Mouse (Mus musculus): ENCODE measurements around the gene Fcrlb. TPM values are rescaled to one million over a fixed set of nuclear protein-coding genes. Genes with fewer than 3 reads are reported as not detected.
A peak's percentile ranks its signal among the peaks of the same experiment; 100 is the strongest.

Gene Fcrlb
- total RNA-seq, 2 experiments from 2014 or later, result 0.97 to 0.98 TPM

GRCm38 (mm10) chr1:170903485-170903884, 9.3 kb downstream of the Fcrlb start:
- intact Hi-C loops (cut with DNase I), result no loop called here
- no peak for TF ChIP-seq CTCF (IDR thresholded peaks at IDR 0.05)
- H3K4me3 ChIP-seq, result no peak overlapping the region
- no peak for DNase-seq (ENCODE audit: extremely low spot score in 1 of 2, low spot score in 2 of 2)
- no peak overlapping the region for H3K27ac ChIP-seq

GRCm38 (mm10) chr1:170901536-170902238, 11.1 kb downstream of the Fcrlb start:
- intact Hi-C loops (cut with DNase I), result loop anchor here (1.0 kb wide), 2 partner anchors 91 to 95 kb away; no protein-coding TSS in a partner anchor
- TF ChIP-seq CTCF (IDR thresholded peaks at IDR 0.05), result peak; percentile 84
- peak; percentile 82 to 90 for DNase-seq (ENCODE audit: extremely low spot score in 1 of 2, low spot score in 2 of 2)
- no peak overlapping the region for H3K27ac ChIP-seq
- H3K4me3 ChIP-seq, result no peak overlapping the region

- H3K4me3 ChIP-seq, result no peak overlapping the region
- peak; percentile 70 for TF ChIP-seq CTCF (IDR thresholded peaks at IDR 0.05)
- intact Hi-C loops (cut with DNase I), result loop anchor here (1.0 kb wide), 1 partner anchor 91 kb away; no protein-coding TSS in a partner anchor
- peak; percentile 44 to 47 for DNase-seq (ENCODE audit: extremely low spot score in 1 of 2, low spot score in 2 of 2)
- no peak overlapping the region for H3K27ac ChIP-seq
These were observed 11.8 kb downstream of the Fcrlb start for GRCm38 (mm10) chr1:170900799-170901467.

- no peak overlapping the region for H3K27ac ChIP-seq
- no peak for TF ChIP-seq CTCF (IDR thresholded peaks at IDR 0.05)
- no peak for DNase-seq (ENCODE audit: extremely low spot score in 1 of 2, low spot score in 2 of 2)
- intact Hi-C loops (cut with DNase I), result loop anchor here (5.0 kb wide), 1 partner anchor 204 kb away; no protein-coding TSS in a partner anchor
- H3K4me3 ChIP-seq, result no peak overlapping the region
These were observed 14.2 kb downstream of the Fcrlb start for GRCm38 (mm10) chr1:170898413-170899075.

- TF ChIP-seq CTCF (IDR thresholded peaks at IDR 0.05), result no peak
- intact Hi-C loops (cut with DNase I), result loop anchor here (5.0 kb wide), 1 partner anchor 206 kb away; no protein-coding TSS in a partner anchor
These were observed 16.0 kb downstream of the Fcrlb start for GRCm38 (mm10) chr1:170896651-170897281.

GRCm38 (mm10) chr1:170894603-170895602, 17.8 kb downstream of the Fcrlb start:
- no peak for DNase-seq (ENCODE audit: extremely low spot score in 1 of 2, low spot score in 2 of 2)
- peak; percentile 82 for TF ChIP-seq CTCF (IDR thresholded peaks at IDR 0.05)
- Histone ChIP-seq H3K4me3 (no peak overlapping the region), H3K27ac (no peak overlapping the region)
- intact Hi-C loops (cut with DNase I), result loop anchor here (5.0 kb wide), 1 partner anchor 207 kb away; no protein-coding TSS in a partner anchor

More at GRCm38 (mm10) chr1:170896651-170897281, 16.0 kb downstream of the Fcrlb start:
- H3K4me3 ChIP-seq, result no peak overlapping the region
- H3K27ac ChIP-seq, result no peak overlapping the region
- DNase-seq (ENCODE audit: extremely low spot score in 1 of 2, low spot score in 2 of 2), result no peak

- Histone ChIP-seq H3K27ac (no peak overlapping the region), H3K4me3 (no peak overlapping the region)
- no peak for TF ChIP-seq CTCF (IDR thresholded peaks at IDR 0.05)
- intact Hi-C loops (cut with DNase I), result no loop called here
- no peak for DNase-seq (ENCODE audit: extremely low spot score in 1 of 2, low spot score in 2 of 2)
These were observed 20.5 kb downstream of the Fcrlb start for GRCm38 (mm10) chr1:170892279-170892678.

GRCm38 (mm10) chr1:170891646-170892045, 21.1 kb downstream of the Fcrlb start:
- H3K4me3 ChIP-seq, result no peak overlapping the region
- TF ChIP-seq CTCF (IDR thresholded peaks at IDR 0.05), result no peak
- no peak overlapping the region for H3K27ac ChIP-seq
- DNase-seq (ENCODE audit: extremely low spot score in 1 of 2, low spot score in 2 of 2), result no peak
- intact Hi-C loops (cut with DNase I), result no loop called here

GRCm38 (mm10) chr1:170889310-170889709, 23.4 kb downstream of the Fcrlb start:
- no peak for DNase-seq (ENCODE audit: extremely low spot score in 1 of 2, low spot score in 2 of 2)
- TF ChIP-seq CTCF (IDR thresholded peaks at IDR 0.05), result no peak
- intact Hi-C loops (cut with DNase I), result no loop called here

GRCm38 (mm10) chr1:170886044-170886458, 26.7 kb downstream of the Fcrlb start:
- no peak for TF ChIP-seq CTCF (IDR thresholded peaks at IDR 0.05)
- H3K27ac ChIP-seq, result no peak overlapping the region
- DNase-seq (ENCODE audit: extremely low spot score in 1 of 2, low spot score in 2 of 2), result no peak
- intact Hi-C loops (cut with DNase I), result no loop called here
- H3K4me3 ChIP-seq, result no peak overlapping the region

More at GRCm38 (mm10) chr1:170889310-170889709, 23.4 kb downstream of the Fcrlb start:
- H3K27ac ChIP-seq, result no peak overlapping the region
- no peak overlapping the region for H3K4me3 ChIP-seq

All from left cerebral cortex, adult 2 months (tissue).